Mouse (Mus musculus): ENCODE data around the gene Fbxo8. TPM values are rescaled to one million over a fixed set of nuclear protein-coding genes. Genes with fewer than 3 reads are reported as not detected.

The Fbxo8 gene
- polyA plus RNA-seq, 1 experiment from 2014 or later = 46.1 TPM

DNA sequence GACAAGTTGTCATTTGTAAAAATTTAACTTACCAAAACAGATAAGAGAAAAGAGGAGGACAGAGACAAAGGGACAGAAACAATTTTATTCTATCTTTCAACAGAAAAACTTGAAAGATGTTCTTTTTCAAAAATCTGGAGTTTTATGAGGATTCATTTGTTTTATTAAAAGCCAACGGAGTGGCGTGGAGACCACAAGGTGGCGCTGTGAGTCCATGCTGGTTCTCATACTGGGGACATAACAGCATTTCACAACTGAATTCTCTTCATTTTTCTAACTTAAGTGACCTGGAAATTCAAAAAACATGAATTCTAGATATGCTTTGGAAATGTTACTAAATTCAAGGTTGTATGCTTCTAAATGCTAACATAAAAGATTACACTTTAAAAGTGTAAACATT lies 20.5 kb upstream of the Fbxo8 start:
- H3K4me3 ChIP-seq (replicated peaks; ENCODE audit: low read depth, low read length) = no peak overlapping the region
- H3K9me3 ChIP-seq (ENCODE audit: control insufficient read depth, low read length) = no peaks in the 10 kb centered on the region
- H3K4me1 ChIP-seq (ENCODE audit: control insufficient read depth, insufficient read depth, low read length) = no peaks in the 10 kb centered on the region
- peaks cover 18% of the 10 kb centered on the region for H3K36me3 ChIP-seq (ENCODE audit: control insufficient read depth, insufficient read depth, low read length)
- H3K27me3 ChIP-seq (ENCODE audit: control insufficient read depth, insufficient read depth, low read length) = no peaks in the 10 kb centered on the region
- DNase-seq (peak; percentile 86), ATAC-seq (ENCODE audit: low FRiP score, low TSS enrichment) (no peak)
- 9% methylated on average over 3 of the region's 3 CpGs for WGBS
- H3K4me2 ChIP-seq (ENCODE audit: low read length) = no peak overlapping the region
- H3K9ac ChIP-seq (replicated peaks; ENCODE audit: low read length) = no peak overlapping the region
- no peak overlapping the region for H3K27ac ChIP-seq (replicated peaks; ENCODE audit: low read depth, low read length)

DNA sequence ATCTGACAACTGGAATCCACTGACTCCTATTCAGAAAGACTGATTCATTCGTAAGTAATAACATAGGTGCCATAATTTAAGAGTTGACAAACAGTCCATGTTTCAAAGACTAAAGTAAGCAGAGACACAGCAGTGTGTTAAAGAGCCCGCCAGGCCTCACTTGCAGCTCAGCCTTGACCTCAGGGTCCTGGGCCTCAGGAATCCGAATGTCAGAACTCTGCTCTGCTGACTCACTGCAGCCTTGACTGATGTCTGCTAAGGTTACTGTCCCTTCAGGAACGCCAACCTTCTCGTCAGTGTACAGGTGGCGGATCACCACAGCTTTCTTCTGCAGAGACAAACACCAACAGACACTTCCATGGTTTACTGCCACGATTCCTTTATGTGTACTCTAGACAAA lies 10.2 kb upstream of the Fbxo8 start:
- Histone ChIP-seq H3K4me3 (replicated peaks; ENCODE audit: low read depth, low read length) (no peak overlapping the region), H3K27me3 (ENCODE audit: control insufficient read depth, insufficient read depth, low read length) (no peaks in the 10 kb centered on the region), H3K36me3 (ENCODE audit: control insufficient read depth, insufficient read depth, low read length) (peaks cover 77% of the 10 kb centered on the region), H3K9ac (replicated peaks; ENCODE audit: low read length) (no peak overlapping the region), H3K27ac (replicated peaks; ENCODE audit: low read depth, low read length) (no peak overlapping the region), H3K4me1 (ENCODE audit: control insufficient read depth, insufficient read depth, low read length) (no peaks in the 10 kb centered on the region), H3K9me3 (ENCODE audit: control insufficient read depth, low read length) (no peaks in the 10 kb centered on the region), H3K4me2 (ENCODE audit: low read length) (no peak overlapping the region)
- no peak for ATAC-seq (ENCODE audit: low FRiP score, low TSS enrichment)
- DNase-seq = no peak
- 91% methylated on average over 7 of the region's 7 CpGs for WGBS

DNA sequence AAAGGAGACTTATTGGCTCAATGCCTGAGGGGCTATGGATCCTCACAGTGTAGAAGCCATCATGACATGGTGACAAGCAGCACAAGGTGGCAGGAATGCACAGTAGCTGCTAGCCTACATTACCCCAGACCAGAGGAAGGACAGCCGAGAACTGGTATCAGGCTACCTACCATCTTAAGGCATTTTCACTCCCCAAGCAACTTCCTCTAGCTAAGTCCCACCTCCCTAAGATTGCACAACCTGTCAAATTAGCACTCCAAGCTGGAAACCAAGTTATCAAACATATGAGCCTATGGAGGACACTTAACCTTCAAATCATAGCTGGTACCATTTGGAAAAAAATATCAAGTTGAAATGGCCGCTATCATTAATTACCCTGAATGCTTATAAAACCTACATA lies 3.0 kb upstream of the Fbxo8 start:
- H3K4me1 ChIP-seq (ENCODE audit: control insufficient read depth, insufficient read depth, low read length) = peaks cover 11% of the 10 kb centered on the region
- no peaks in the 10 kb centered on the region for H3K27me3 ChIP-seq (ENCODE audit: control insufficient read depth, insufficient read depth, low read length)
- no peak overlapping the region for H3K4me3 ChIP-seq (replicated peaks; ENCODE audit: low read depth, low read length)
- ATAC-seq (ENCODE audit: low FRiP score, low TSS enrichment) (no peak), DNase-seq (no peak)
- WGBS = 94% methylated on average over 2 of the region's 2 CpGs
- H3K36me3 ChIP-seq (ENCODE audit: control insufficient read depth, insufficient read depth, low read length) = peaks cover 22% of the 10 kb centered on the region
- no peak overlapping the region for H3K9ac ChIP-seq (replicated peaks; ENCODE audit: low read length)
- H3K27ac ChIP-seq (replicated peaks; ENCODE audit: low read depth, low read length) = no peak overlapping the region
- H3K9me3 ChIP-seq (ENCODE audit: control insufficient read depth, low read length) = no peaks in the 10 kb centered on the region
- H3K4me2 ChIP-seq (ENCODE audit: low read length) = no peak overlapping the region

DNA sequence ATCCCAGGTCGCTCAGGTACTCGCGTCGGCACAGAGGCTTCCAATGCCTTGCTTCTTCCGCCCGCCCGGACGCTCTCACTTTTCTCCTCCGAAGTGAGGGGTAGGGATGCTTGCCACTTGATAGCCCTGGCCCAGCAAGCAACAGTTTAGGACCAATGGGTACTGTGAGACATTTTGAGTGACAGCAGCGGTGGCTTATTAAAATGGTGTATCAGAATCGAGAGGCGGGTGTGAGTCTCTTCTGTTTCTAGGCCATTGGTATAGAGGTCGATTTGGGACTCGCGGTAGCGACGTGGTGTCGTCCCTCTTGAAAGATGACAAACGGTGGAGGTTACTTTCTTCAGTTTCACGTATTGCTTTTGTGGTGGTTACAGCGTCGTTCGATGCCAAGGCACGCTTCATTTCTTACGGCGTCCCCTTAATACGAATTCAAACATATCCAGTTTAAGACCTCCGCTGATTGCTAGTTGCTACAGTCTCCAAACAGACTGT lies 517 bp downstream of the Fbxo8 start:
- H3K36me3 ChIP-seq (ENCODE audit: control insufficient read depth, insufficient read depth, low read length) = no peaks in the 10 kb centered on the region
- no peaks in the 10 kb centered on the region for H3K27me3 ChIP-seq (ENCODE audit: control insufficient read depth, insufficient read depth, low read length)
- peak overlapping the region; percentile 70 for H3K9ac ChIP-seq (replicated peaks; ENCODE audit: low read length)
- H3K27ac ChIP-seq (replicated peaks; ENCODE audit: low read depth, low read length) = peak overlapping the region; percentile 88
- H3K4me3 ChIP-seq (replicated peaks; ENCODE audit: low read depth, low read length) = peak overlapping the region; percentile 94
- peak overlapping the region; percentile 57 for H3K4me2 ChIP-seq (ENCODE audit: low read length)
- ATAC-seq (ENCODE audit: low FRiP score, low TSS enrichment) (peak; percentile 96), DNase-seq (peak; percentile 91)
- H3K9me3 ChIP-seq (ENCODE audit: control insufficient read depth, low read length) = no peaks in the 10 kb centered on the region
- WGBS = under 1% methylated on average over 28 of the region's 28 CpGs
- peaks cover 11% of the 10 kb centered on the region for H3K4me1 ChIP-seq (ENCODE audit: control insufficient read depth, insufficient read depth, low read length)

DNA sequence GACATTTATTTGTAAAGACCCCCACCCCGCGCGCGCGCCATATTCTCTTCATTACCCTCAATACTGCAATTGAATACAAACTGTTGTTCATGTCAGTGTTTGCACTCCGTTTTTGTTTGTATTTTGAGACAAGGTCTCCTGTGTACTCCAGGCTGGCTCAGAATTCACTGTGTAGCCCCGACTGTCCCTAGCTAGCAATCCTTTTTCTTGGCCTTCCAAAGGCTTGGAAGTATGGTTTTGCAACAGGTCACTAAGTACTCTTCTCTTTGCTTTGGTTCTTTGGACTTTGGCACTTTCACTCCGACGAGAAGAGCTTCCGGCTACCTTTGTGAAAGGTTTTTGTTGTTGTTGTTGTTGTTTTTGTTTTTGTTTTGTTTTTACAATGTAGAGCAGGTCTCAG lies 1.2 kb downstream of the Fbxo8 start:
- Histone ChIP-seq H3K4me2 (ENCODE audit: low read length) (peak overlapping the region; percentile 57), H3K4me1 (ENCODE audit: control insufficient read depth, insufficient read depth, low read length) (peaks cover 11% of the 10 kb centered on the region), H3K4me3 (replicated peaks; ENCODE audit: low read depth, low read length) (peak overlapping the region; percentile 94), H3K27ac (replicated peaks; ENCODE audit: low read depth, low read length) (no peak overlapping the region), H3K9me3 (ENCODE audit: control insufficient read depth, low read length) (no peaks in the 10 kb centered on the region), H3K9ac (replicated peaks; ENCODE audit: low read length) (peak overlapping the region; percentile 70), H3K36me3 (ENCODE audit: control insufficient read depth, insufficient read depth, low read length) (no peaks in the 10 kb centered on the region), H3K27me3 (ENCODE audit: control insufficient read depth, insufficient read depth, low read length) (no peaks in the 10 kb centered on the region)
- whole genome bisulfite sequencing = 32% methylated on average over 10 of the region's 10 CpGs
- no peak for ATAC-seq (ENCODE audit: low FRiP score, low TSS enrichment)
- DNase-seq = peak; percentile 9

DNA sequence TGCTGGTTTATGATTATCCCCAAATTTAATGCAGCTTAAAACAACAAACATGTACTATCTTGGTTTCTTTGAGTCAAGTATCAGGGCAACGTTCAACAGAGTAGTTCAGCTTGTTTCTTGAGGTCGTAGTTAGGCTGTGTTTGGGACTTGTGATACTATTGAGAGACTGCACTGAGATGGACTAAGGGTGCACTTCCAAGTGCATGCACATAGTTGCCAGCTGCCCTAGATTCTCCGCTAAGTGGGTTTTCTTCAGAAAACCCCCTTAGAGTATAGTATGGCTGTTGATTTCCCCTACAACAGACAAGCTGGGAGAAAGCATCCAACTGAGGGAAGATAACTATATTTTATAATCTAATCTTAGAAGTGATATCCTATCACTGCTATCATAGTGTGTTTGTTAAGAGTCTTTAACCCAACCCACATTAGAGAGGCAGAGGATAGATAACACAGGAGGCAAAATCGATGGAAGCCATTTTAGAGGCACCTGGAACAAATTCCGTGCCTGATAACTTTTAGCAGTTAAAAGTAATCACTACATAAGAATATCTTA lies 1.7 kb downstream of the Fbxo8 start:
- Histone ChIP-seq H3K27me3 (ENCODE audit: control insufficient read depth, insufficient read depth, low read length) (no peaks in the 10 kb centered on the region), H3K4me2 (ENCODE audit: low read length) (peak overlapping the region; percentile 57; the same call in 1 of the 2 replicates), H3K9ac (replicated peaks; ENCODE audit: low read length) (no peak overlapping the region), H3K36me3 (ENCODE audit: control insufficient read depth, insufficient read depth, low read length) (no peaks in the 10 kb centered on the region), H3K4me1 (ENCODE audit: control insufficient read depth, insufficient read depth, low read length) (peaks cover 11% of the 10 kb centered on the region), H3K9me3 (ENCODE audit: control insufficient read depth, low read length) (no peaks in the 10 kb centered on the region), H3K27ac (replicated peaks; ENCODE audit: low read depth, low read length) (no peak overlapping the region), H3K4me3 (replicated peaks; ENCODE audit: low read depth, low read length) (no peak overlapping the region)
- DNase-seq = no peak
- ATAC-seq (ENCODE audit: low FRiP score, low TSS enrichment) = no peak
- 79% methylated on average over 5 of the region's 5 CpGs for WGBS

DNA sequence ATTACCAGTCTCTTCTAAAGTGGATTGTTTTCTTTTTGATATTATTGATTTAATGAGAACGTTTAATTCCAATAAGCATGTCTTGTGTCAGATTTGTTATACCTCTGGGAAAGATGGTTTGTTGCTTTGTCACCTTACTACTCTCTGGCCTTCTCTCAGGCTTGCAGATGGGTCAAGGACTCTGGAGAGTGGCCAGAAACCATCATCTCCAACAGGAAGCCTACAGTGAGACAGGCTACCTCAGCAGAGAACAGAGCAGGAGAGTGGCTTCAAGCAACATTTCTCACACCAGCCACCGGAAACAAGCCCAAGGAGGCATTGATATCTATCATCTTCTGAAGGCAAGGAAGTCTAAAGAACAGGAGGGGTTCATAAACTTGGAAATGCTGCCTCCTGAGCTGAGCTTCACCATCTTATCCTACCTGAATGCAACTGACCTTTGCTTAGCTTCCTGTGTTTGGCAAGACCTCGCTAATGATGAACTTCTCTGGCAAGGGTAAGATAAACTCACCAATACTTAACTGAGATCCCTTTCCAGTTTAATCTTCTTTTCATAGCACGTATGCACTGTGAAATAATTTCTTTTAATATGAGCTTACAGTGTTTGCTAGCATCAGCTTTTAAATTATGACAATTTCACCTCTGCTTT lies 13.6 kb downstream of the Fbxo8 start:
- no peaks in the 10 kb centered on the region for H3K27me3 ChIP-seq (ENCODE audit: control insufficient read depth, insufficient read depth, low read length)
- WGBS = 88% methylated on average over 4 of the region's 4 CpGs
- H3K4me3 ChIP-seq (replicated peaks; ENCODE audit: low read depth, low read length) = no peak overlapping the region
- no peaks in the 10 kb centered on the region for H3K9me3 ChIP-seq (ENCODE audit: control insufficient read depth, low read length)
- no peak for DNase-seq
- H3K36me3 ChIP-seq (ENCODE audit: control insufficient read depth, insufficient read depth, low read length) = peaks cover 8% of the 10 kb centered on the region; the same call in 1 of the 2 replicates
- no peak overlapping the region for H3K9ac ChIP-seq (replicated peaks; ENCODE audit: low read length)
- no peak overlapping the region for H3K27ac ChIP-seq (replicated peaks; ENCODE audit: low read depth, low read length)
- no peak for ATAC-seq (ENCODE audit: low FRiP score, low TSS enrichment)
- no peak overlapping the region for H3K4me2 ChIP-seq (ENCODE audit: low read length)
- H3K4me1 ChIP-seq (ENCODE audit: control insufficient read depth, insufficient read depth, low read length) = no peaks in the 10 kb centered on the region

DNA sequence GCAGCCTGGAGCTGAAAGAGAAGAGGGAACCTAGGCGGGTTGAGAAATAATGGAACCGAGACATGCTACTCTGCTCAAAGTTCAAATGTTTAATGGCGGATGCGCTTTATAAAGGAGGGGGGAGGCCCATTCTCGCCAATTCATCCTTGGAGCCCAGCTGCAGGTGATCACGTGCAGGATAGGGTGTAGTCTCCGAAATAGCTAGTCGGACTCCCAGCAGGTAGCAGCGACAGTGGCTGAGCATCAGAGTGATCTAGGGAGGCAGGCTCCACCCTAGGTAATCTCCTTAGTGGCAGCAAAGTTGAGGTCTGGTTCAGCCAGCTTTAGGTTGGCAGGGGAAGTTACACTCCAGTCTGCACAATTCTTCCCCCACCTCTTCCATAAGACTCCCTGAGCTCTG lies 16.0 kb downstream of the Fbxo8 start:
- Histone ChIP-seq H3K4me1 (ENCODE audit: control insufficient read depth, insufficient read depth, low read length) (no peaks in the 10 kb centered on the region), H3K4me3 (replicated peaks; ENCODE audit: low read depth, low read length) (no peak overlapping the region), H3K9ac (replicated peaks; ENCODE audit: low read length) (no peak overlapping the region), H3K27me3 (ENCODE audit: control insufficient read depth, insufficient read depth, low read length) (no peaks in the 10 kb centered on the region), H3K36me3 (ENCODE audit: control insufficient read depth, insufficient read depth, low read length) (peaks cover 8% of the 10 kb centered on the region; the same call in 1 of the 2 replicates), H3K9me3 (ENCODE audit: control insufficient read depth, low read length) (no peaks in the 10 kb centered on the region), H3K27ac (replicated peaks; ENCODE audit: low read depth, low read length) (no peak overlapping the region), H3K4me2 (ENCODE audit: low read length) (no peak overlapping the region)
- no peak for ATAC-seq (ENCODE audit: low FRiP score, low TSS enrichment)
- 91% methylated on average over 9 of the region's 9 CpGs for WGBS
- DNase-seq = no peak

DNA sequence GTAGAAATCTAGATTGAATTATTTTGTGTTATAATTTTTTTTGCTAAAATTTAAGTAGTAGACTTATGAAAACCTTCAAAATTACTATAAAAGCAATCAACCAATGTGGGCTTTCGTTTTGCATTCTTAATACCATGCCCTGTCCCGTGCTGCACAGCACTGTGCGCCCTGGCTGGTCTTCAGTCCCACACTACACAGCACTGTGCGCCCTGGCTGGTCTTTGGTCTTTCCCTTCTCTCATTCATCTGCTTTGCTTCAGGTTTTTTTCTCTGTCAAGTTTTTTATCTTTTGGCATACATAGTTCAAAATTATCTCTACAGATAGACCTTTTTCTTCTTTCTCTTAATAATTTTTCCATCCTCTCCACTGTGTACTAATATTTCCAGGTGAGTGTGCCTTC lies 30.0 kb downstream of the Fbxo8 start:
- DNase-seq (no peak), ATAC-seq (ENCODE audit: low FRiP score, low TSS enrichment) (no peak)
- H3K27ac ChIP-seq (replicated peaks; ENCODE audit: low read depth, low read length) = no peak overlapping the region
- no peaks in the 10 kb centered on the region for H3K36me3 ChIP-seq (ENCODE audit: control insufficient read depth, insufficient read depth, low read length)
- no peaks in the 10 kb centered on the region for H3K27me3 ChIP-seq (ENCODE audit: control insufficient read depth, insufficient read depth, low read length)
- H3K4me2 ChIP-seq (ENCODE audit: low read length) = no peak overlapping the region
- no peak overlapping the region for H3K9ac ChIP-seq (replicated peaks; ENCODE audit: low read length)
- H3K9me3 ChIP-seq (ENCODE audit: control insufficient read depth, low read length) = no peaks in the 10 kb centered on the region
- no peak overlapping the region for H3K4me3 ChIP-seq (replicated peaks; ENCODE audit: low read depth, low read length)
- H3K4me1 ChIP-seq (ENCODE audit: control insufficient read depth, insufficient read depth, low read length) = no peaks in the 10 kb centered on the region
- 93% methylated on average over 4 of the region's 4 CpGs for WGBS

Measured in midbrain, embryonic 14.5 days (tissue).